Mouse (Mus musculus): ENCODE measurements at regions not wholly inside any gene's neighbourhood (a gene's known extent, or its start where the extent isn't known, plus 50 kb on each side); places are given as distances from the start of the nearest gene placed in this dataset.
"Not testable (repeated sequence)": the region's sequence is repeated elsewhere in the genome, so short reads cannot be mapped to it uniquely, and the experiment has no call there.

DNA sequence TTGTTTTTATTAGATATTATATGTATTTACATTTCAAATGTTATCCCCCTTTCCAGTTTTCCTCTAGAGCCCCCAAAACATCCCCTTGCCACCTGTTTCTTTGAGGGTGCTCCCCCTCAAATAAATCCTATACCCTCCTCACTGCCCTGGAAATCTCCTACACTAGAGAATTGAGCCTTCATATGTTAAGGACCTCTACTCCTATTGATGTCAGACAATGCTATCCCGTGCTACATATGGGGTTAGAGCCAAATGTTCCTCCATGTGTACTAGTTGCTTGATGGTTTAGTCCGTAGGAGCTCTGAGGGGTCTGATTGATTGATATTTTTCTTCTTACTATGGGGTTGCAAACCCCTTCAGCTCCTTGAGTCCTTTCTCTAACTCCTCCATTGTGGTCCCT lies 73.6 kb upstream of the Chil4 start:
- Histone ChIP-seq H3K36me3 (ENCODE audit: control insufficient read depth in 1 of 2, insufficient read depth in 2 of 2, low read length in 2 of 2) (no peaks in the 10 kb centered on the region), H3K9ac (ENCODE audit: control insufficient read depth, low read depth, low read length, poor library complexity, severe bottlenecking) (no peak overlapping the region), H3K4me3 (ENCODE audit: control insufficient read depth in 1 of 2, insufficient read depth in 1 of 2, low read depth in 2 of 2, low read length in 2 of 2) (no peak overlapping the region), H3K9me3 (replicated peaks; ENCODE audit: insufficient read depth, low read length) (no peaks in the 10 kb centered on the region), H3K79me2 (ENCODE audit: control insufficient read depth, insufficient read depth, low read length, poor library complexity) (no peaks in the 10 kb centered on the region), H3K4me1 (ENCODE audit: control insufficient read depth in 1 of 2, insufficient read depth in 2 of 2, low read length in 2 of 2) (no peaks in the 10 kb centered on the region), H3K27me3 (ENCODE audit: control insufficient read depth in 1 of 2, insufficient read depth in 2 of 2, low read length in 2 of 2) (no peaks in the 10 kb centered on the region), H3K27ac (ENCODE audit: control insufficient read depth, low read depth, low read length) (no peak overlapping the region)
- DNase-seq (ENCODE audit: low read depth, low spot score) = no peak
- TF ChIP-seq SIN3A (IDR thresholded peaks at IDR 0.05; ENCODE audit: low read length) = no peak
- no peak for TF ChIP-seq MXI1 (IDR thresholded peaks at IDR 0.05; ENCODE audit: low read depth, low read length)
- TF ChIP-seq NELFE (IDR thresholded peaks at IDR 0.05; ENCODE audit: low read depth, low read length) = no peak
- no peak for TF ChIP-seq RAD21 (IDR thresholded peaks at IDR 0.05; ENCODE audit: low read depth, low read length)
- no peak for TF ChIP-seq BHLHE40 (IDR thresholded peaks at IDR 0.05; ENCODE audit: borderline replicate concordance, low read depth, low read length)
- TF ChIP-seq TCF12 (IDR thresholded peaks at IDR 0.05; ENCODE audit: low read depth, low read length) = no peak
- no peak for TF ChIP-seq GATA1 (IDR thresholded peaks at IDR 0.05; ENCODE audit: low read depth, low read length)
- no peak for TF ChIP-seq POLR2AphosphoS5 (IDR thresholded peaks at IDR 0.05; ENCODE audit: borderline replicate concordance, low read depth, low read length)

DNA sequence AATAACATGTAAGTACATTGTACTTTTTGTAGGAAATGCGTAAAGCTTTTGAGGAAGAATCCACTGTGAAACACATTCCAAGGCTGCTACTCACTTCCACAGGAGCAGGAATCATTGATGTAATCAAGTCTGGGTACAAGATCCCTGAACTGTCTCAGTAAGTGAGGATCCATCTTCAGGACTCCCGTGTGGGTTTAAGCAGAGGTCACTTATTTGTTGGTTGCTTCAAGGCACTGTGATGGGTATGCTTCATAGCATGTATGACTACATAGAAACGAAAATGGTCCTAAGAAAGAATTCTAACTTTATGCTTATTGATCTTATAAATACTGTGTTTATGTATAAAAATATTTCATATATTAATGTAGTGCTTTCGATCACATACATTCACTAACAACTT lies 72.6 kb upstream of the Chil4 start:
- Histone ChIP-seq H3K27ac (ENCODE audit: control insufficient read depth, low read depth, low read length) (no peak overlapping the region), H3K9ac (ENCODE audit: control insufficient read depth, low read depth, low read length, poor library complexity, severe bottlenecking) (no peak overlapping the region), H3K4me1 (ENCODE audit: control insufficient read depth in 1 of 2, insufficient read depth in 2 of 2, low read length in 2 of 2) (no peaks in the 10 kb centered on the region), H3K4me3 (ENCODE audit: control insufficient read depth in 1 of 2, insufficient read depth in 1 of 2, low read depth in 2 of 2, low read length in 2 of 2) (no peak overlapping the region), H3K79me2 (ENCODE audit: control insufficient read depth, insufficient read depth, low read length, poor library complexity) (no peaks in the 10 kb centered on the region), H3K36me3 (ENCODE audit: control insufficient read depth in 1 of 2, insufficient read depth in 2 of 2, low read length in 2 of 2) (no peaks in the 10 kb centered on the region), H3K9me3 (replicated peaks; ENCODE audit: insufficient read depth, low read length) (no peaks in the 10 kb centered on the region), H3K27me3 (ENCODE audit: control insufficient read depth in 1 of 2, insufficient read depth in 2 of 2, low read length in 2 of 2) (no peaks in the 10 kb centered on the region)
- no peak for DNase-seq (ENCODE audit: low read depth, low spot score)
- TF ChIP-seq SMC3 (IDR thresholded peaks at IDR 0.05; ENCODE audit: low read depth, low read length) (no peak), ZNF384 (IDR thresholded peaks at IDR 0.05; ENCODE audit: low read depth, low read length) (no peak), TBP (IDR thresholded peaks at IDR 0.05; ENCODE audit: low read depth, low read length) (no peak), USF1 (IDR thresholded peaks at IDR 0.05; ENCODE audit: low read depth, low read length) (no peak), MAFK (IDR thresholded peaks at IDR 0.05; ENCODE audit: borderline replicate concordance, low read depth, low read length) (no peak), POLR2AphosphoS5 (IDR thresholded peaks at IDR 0.05; ENCODE audit: borderline replicate concordance, low read depth, low read length) (no peak), CTCF (IDR thresholded peaks at IDR 0.05 in 2 of 3, conservative IDR thresholded peaks at IDR 0.05 in 1 of 3; ENCODE audit: control insufficient read depth in 1 of 3, insufficient read depth in 1 of 3, low read depth in 2 of 3, low read length in 3 of 3, poor library complexity in 1 of 3, severe bottlenecking in 1 of 3) (no peak), HCFC1 (IDR thresholded peaks at IDR 0.05; ENCODE audit: low read depth, low read length) (no peak), TAL1 (IDR thresholded peaks at IDR 0.05; ENCODE audit: low read length) (no peak)

DNA sequence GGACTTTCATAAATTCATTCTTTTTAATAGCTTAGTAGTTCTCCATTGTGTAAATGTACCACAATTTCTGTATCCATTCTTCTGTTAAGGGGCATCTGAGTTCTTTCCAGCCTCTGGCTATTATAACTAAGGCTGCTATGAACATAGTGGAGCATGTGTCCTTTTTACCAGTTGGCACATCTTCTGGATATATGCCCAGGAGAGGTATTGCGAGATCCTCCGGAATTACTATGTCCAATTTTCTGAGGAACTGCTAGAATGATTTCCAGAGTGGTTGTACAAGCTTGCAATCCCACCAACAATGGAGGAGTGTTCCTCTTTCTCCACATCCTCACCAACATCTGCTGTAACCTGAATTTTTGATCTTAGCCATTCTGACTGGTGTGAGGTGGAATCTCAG lies 59.3 kb upstream of the Chil4 start:
- not testable (repeated sequence) for H3K79me2 ChIP-seq (ENCODE audit: control insufficient read depth, insufficient read depth, low read length, poor library complexity); H3K4me1 ChIP-seq (ENCODE audit: control insufficient read depth in 1 of 2, insufficient read depth in 2 of 2, low read length in 2 of 2); DNase-seq (ENCODE audit: low read depth, low spot score); H3K27ac ChIP-seq (ENCODE audit: control insufficient read depth, low read depth, low read length); H3K27me3 ChIP-seq (ENCODE audit: control insufficient read depth in 1 of 2, insufficient read depth in 2 of 2, low read length in 2 of 2); H3K36me3 ChIP-seq (ENCODE audit: control insufficient read depth in 1 of 2, insufficient read depth in 2 of 2, low read length in 2 of 2); H3K9ac ChIP-seq (ENCODE audit: control insufficient read depth, low read depth, low read length, poor library complexity, severe bottlenecking); H3K9me3 ChIP-seq (replicated peaks; ENCODE audit: insufficient read depth, low read length); H3K4me3 ChIP-seq (ENCODE audit: control insufficient read depth in 1 of 2, insufficient read depth in 1 of 2, low read depth in 2 of 2, low read length in 2 of 2)

DNA sequence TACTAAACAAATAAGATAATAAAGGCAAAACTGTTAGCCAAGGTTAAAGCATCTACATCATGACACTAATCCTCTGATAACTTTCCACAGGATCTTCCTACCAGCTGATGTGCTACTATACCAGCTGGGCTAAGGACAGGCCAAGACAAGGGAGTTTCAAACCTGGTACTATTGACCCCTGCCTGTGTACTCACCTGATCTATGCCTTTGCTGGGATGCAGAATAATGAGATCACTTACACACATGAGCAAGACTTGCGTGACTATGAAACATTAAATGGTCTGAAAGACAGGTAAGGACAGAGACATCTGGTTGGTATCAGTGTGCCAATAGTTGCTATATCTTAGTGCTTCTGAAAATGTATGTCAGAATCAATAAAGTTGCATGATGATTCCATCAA lies 56.4 kb upstream of the Chil4 start:
- DNase-seq (ENCODE audit: low read depth, low spot score); H3K27ac ChIP-seq (ENCODE audit: control insufficient read depth, low read depth, low read length); H3K79me2 ChIP-seq (ENCODE audit: control insufficient read depth, insufficient read depth, low read length, poor library complexity); H3K27me3 ChIP-seq (ENCODE audit: control insufficient read depth in 1 of 2, insufficient read depth in 2 of 2, low read length in 2 of 2); H3K4me3 ChIP-seq (ENCODE audit: control insufficient read depth in 1 of 2, insufficient read depth in 1 of 2, low read depth in 2 of 2, low read length in 2 of 2); H3K4me1 ChIP-seq (ENCODE audit: control insufficient read depth in 1 of 2, insufficient read depth in 2 of 2, low read length in 2 of 2); H3K9me3 ChIP-seq (replicated peaks; ENCODE audit: insufficient read depth, low read length); H3K9ac ChIP-seq (ENCODE audit: control insufficient read depth, low read depth, low read length, poor library complexity, severe bottlenecking); H3K36me3 ChIP-seq (ENCODE audit: control insufficient read depth in 1 of 2, insufficient read depth in 2 of 2, low read length in 2 of 2): not testable (repeated sequence)

Data from MEL (cell line).